Mouse (Mus musculus) cerebellum, adult 11 months (tissue): ENCODE measurements around the gene Vtn.
"Not testable (repeated sequence)": the region's sequence is repeated elsewhere in the genome, so short reads cannot be mapped to it uniquely, and the experiment has no call there.

ENCODE experiments used
- DNase-seq: peaks from one replicate; pipeline ENCODE4 v3.0.0; 2022

Vtn gene

GRCm38 (mm10) chr11:78499543-78499942 lies 652 bp downstream of the Vtn start:
- DNase-seq = no peak

GRCm38 (mm10) chr11:78500623-78501202 lies 1.8 kb downstream of the Vtn start:
- DNase-seq = no peak

DNA sequence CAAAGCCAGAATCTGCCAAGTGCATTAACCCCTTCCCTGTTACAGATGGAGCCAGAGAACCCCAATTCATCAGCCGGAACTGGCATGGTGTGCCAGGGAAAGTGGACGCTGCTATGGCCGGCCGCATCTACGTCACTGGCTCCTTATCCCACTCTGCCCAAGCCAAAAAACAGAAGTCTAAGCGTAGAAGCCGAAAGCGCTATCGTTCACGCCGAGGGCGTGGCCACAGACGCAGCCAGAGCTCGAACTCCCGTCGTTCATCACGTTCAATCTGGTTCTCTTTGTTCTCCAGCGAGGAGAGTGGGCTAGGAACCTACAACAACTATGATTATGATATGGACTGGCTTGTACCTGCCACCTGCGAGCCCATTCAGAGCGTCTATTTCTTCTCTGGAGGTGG lies 2.6 kb downstream of the Vtn start:
- DNase-seq = no peak

GRCm38 (mm10) chr11:78502909-78503650 lies 4.2 kb downstream of the Vtn start, which contains the start of gene Sebox:
Sebox (plus strand) TSS chr11:78503447.
- peak; percentile 87 for DNase-seq

DNA sequence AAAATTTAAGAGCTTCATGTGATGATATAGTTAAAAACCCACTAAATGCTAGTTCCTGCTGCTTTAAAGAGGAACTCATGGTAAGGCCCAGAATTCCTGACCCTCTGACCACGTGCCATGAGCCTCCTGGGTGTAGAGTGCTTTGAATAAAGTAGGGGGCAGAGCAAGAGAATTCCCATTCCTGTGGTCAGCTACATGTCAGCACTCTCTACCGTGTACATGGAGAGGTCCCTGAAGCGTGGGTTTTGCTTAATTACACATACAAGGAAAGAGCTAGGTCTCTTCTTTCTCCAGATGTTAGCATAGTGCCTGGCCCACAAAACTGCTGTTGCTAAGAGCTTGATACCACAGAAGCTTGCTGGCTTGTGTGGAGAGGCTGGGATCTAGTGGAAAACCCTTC lies 6.5 kb downstream of the Vtn start:
- DNase-seq = no peak

DNA sequence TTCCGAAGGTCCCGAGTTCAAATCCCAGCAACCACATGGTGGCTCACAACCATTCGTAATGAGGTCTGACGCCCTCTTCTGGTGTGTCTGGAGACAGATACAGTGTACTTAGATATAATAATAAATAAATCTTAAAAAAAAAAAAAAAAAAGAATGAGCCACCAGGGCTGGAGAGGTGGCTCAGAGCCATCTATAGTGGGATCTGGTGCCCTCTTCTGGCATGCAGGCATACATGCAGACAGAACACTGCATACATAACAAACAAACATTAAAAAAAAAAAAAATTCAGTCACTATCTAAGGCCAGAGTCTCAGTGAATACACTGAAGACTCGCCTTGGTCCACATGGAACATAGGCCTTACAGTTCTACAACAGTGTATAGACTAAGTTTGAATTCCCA lies 10.3 kb downstream of the Vtn start:
- no peak for DNase-seq

DNA sequence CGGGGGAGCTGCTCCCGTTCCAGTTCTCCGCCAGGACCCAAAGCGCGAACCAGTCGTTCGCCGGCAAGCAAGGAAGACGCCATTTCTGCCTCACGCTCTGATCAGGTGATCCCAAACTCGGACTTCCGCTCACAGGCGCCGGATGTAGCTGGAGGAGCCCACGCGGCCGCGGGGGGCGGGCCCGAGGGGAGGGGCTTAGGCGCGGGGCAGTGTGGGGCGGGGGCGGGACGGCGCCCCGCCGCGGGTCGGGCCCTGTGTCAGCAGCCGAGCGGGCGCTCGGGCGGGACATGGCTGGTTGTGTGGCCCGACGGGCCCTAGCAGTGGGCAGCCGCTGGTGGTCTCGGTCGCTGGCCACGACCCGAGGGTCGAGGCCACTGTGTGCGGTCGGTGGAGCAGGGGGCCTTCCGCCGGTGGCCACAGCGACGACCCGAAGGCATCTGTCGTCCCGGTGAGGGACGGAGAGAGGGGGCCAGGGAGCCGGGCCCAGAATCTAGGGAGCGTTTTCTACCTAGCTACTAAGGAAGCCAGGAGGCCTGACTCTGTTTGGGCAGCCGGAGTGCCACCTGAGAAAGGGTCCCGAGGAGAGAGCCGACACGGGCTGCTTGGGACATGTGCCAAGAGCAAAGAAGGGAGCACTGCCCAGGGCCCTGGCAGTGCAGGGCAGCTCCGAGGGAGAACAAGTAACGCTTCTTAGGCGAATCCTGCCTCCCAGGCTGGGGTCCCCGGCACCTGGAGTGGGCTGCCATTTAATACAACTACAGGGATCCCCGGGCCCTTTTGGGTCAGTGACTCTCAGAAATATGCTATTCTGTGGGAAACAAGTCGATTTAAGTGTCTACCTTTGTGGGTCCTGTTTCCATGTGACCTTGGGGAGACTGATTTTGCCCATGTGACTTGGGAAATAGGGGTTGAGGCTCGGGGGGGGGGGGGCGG lies 13.4 kb downstream of the Vtn start, which contains the start of the genes Tmem199 and Poldip2:
Gene Tmem199 (minus strand): TSS at position 148 of the 933 bp plus-strand sequence.
Gene Poldip2 (plus strand): TSS at position 169 of the 933 bp plus-strand sequence.
- DNase-seq = peak; percentile 83

GRCm38 (mm10) chr11:78513106-78513790 lies 14.4 kb downstream of the Vtn start:
- DNase-seq = no peak

- DNase-seq = no peak
These were observed 16.8 kb downstream of the Vtn start for GRCm38 (mm10) chr11:78515549-78516325.

DNA sequence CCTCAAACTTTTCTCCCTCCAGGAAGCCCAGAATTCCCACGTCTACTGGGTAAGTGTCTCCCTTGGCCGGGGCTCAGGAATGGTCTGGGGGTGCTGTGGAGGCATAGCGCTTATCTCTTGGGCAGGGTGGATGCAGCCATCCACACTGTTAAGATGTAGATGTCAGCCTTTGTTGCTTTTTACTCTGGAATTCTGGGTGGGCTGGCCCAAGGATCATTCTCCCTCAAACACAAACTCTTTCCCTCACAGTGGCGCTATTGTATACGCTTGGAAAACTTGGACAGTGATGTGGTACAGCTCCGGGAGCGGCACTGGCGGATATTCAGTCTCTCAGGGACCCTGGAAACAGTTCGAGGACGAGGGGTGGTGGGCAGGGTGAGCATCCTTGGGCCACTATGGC lies 20.0 kb downstream of the Vtn start:
- DNase-seq = no peak

GRCm38 (mm10) chr11:78521880-78522279 lies 23.0 kb downstream of the Vtn start:
- DNase-seq = no peak

- DNase-seq = no peak
These were observed 23.6 kb downstream of the Vtn start for GRCm38 (mm10) chr11:78522481-78522997.

DNA sequence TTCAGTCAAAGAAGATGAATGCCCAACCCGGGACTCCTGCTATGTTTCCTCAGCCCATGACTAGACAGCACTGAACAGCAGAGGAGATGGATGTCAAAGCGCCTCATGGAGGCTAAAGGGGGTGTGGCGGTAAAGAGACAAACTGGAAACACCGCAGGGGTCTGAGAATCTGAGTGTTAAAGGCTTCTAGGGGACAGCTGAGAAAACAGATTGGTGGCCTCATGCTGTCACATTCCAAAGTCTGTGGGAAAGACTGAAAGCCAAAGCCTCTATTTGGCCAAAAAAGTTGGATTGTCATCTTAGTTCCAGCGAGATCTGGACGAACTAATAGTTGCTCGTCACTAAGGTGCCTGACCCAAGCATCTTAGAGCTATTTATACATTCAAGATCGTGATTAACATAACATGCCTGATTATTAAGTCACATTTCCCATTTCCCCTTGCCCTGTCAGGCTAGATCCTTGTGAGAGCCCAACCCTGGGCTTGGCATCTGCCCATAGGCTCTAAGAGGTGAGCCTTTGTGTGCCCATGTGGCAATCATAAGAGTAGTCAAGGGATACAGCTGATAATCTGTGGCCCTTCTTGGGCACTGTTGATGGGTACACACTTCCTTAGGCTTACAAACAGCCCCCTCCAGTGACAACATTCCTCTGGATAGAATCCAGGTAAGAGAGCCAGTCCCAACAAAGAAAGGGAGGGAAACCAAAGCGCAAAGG lies 24.5 kb downstream of the Vtn start:
- no peak for DNase-seq

DNA sequence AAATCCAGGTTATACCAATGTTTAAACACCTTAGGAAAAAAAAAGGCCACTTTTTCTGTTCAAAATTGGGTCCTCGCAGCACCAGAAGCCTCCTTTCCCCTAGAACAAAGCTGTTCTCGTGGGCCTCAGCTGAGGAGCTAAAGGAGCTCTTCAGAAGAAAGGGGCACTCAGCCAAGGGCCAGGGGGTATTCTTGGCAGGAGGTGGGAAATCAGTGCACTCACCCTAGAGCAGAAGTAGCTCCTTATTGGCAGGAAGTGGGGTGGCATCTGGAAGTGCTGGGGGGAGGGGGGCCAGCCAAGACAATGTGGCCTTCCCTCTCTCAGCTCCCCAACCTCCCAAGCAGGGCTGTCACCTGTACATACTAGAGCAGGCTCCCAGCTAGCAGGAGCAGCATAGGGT lies 25.9 kb downstream of the Vtn start:
- DNase-seq = no peak

DNA sequence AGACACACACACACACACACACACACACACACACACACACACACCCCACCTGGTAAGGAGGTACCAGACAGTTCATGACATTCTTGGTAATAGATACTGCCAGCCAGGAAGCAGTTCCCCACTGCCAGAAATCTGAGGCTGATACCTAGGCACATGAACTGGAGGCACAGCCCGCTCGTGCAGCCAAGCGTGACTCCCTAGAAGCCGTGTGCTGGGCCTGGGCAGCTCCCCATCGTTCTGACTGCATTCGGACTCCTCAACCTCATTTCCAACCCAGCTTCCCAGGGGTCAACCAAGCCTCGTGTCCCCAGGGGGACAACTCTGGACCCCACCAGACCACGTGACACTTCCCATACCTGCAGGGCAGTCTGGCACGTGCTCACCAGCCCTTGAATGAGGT lies 29.8 kb downstream of the Vtn start:
- no peak for DNase-seq

DNA sequence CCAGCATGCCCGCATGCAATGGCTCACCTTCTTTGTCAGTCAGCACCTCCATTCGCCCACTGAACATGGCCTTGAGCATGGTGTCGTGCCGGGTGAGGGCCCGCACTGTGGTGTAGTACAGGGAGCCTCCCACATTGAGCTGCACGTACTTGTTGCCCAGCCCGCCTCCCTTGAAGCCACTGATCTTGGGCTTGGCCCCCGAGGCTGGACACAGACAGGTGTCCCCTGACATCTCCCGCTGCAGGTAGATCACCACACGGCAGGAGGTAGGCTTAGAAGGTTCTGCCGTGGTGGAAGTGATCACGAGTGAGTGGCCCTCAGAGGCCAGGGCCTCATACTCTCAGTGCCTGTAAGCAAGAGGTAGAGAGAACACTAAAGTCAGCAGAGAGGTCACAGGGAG lies 31.1 kb downstream of the Vtn start:
- no peak for DNase-seq

DNA sequence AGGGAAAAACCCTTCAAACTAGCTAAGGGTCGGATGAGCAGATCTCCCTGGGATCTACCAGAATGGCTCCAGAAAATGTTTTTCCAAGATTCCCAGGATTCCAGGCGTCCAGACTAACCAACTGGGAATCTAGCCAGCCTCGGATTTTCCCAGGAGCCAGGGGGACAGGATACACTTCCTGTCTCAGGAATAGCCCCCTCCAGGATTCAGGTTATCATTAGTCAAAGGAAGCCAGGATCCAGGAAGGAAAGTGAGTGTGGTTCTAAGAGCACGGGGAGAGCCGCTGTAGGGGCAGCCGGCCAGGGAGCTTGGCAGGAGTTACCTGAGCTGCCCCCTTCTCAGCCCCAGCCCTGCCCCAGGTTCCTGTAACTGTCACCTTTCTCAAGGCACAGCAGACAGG lies 32.2 kb downstream of the Vtn start:
- no peak for DNase-seq

- DNase-seq = not testable (repeated sequence)
These were observed 32.6 kb downstream of the Vtn start for GRCm38 (mm10) chr11:78531515-78531914.

DNA sequence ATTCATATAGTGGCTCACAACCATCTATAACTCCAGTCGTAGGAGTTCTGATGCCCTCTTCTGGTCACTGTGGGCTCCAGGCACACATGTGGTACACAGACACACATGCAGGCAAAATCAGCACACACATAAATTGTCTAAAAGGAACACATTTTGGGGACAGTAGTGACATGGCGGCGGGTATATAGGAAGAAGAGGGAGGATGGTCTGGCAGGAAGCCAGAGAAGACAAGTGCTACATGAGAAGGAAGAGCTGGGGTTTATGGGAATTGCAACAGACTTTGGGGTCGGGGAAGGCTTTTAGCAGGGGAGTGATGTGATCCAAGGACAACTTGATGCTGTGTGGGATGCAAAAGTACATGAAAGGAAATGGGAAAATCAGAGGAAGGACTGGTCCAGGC lies 35.6 kb downstream of the Vtn start:
- no peak for DNase-seq

DNA sequence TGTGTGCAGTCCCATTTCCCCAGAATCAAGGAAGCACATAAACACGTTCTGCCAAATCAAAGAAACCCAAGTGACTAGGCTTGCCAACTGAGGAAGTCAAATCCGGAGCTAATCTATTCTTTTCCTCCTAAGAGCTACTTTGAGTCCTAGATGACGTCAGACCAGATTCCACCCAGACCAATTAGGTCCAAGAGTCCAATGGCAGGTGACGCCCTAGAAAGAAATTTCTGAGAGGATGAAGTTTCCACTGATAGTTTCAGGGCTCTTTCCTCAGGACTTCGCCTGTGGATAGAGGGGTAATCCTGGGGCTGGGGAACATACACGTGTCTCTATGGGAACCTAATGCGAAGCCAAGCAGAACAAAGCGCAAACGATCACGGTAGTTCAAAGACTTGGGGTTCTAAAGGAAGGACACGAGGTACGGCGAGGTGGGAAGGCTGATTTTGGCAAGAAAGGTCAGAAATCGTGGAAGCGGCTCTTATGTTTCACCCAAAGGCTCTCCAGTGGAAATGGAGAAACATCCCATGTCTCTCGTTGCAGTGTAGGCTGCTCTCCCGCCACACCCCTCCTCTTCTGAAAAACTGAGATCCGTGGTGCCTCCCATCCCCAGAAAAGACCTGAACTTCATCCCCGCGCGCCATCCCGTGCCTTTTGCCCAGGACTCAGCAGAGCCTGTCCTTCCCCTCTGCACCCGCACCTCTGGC lies 36.6 kb downstream of the Vtn start:
- no peak for DNase-seq
